Mouse (Mus musculus) left cerebral cortex, postnatal 10 days (tissue): ENCODE data around the gene Aldh3b2. TPM values are rescaled to one million over a fixed set of nuclear protein-coding genes. Genes with fewer than 3 reads are reported as not detected.

ENCODE experiments used
- DNase-seq, 2 experiments: peaks; one replicate each; pipeline ENCODE4 v3.0.0; 2021 to 2022; ENCODE audit warnings: low spot score in 2 of 2, mixed read lengths in 1 of 2; ENCODE audit errors: extremely low spot score in 1 of 2
- intact Hi-C: fragments of 180-260 bp; cut with DNase I; formaldehyde crosslinking; loops from one replicate; pipeline ENCODE4 v1.15.1; 2025
- total RNA-seq, 2 experiments: library from RNA; stranded (reverse); gene quantifications; 2 replicates each; pipeline ENCODE4 v1.2.3; 2021

Aldh3b2 gene
- total RNA-seq, 2 experiments from 2014 or later = 2.3 to 2.4 TPM

DNA sequence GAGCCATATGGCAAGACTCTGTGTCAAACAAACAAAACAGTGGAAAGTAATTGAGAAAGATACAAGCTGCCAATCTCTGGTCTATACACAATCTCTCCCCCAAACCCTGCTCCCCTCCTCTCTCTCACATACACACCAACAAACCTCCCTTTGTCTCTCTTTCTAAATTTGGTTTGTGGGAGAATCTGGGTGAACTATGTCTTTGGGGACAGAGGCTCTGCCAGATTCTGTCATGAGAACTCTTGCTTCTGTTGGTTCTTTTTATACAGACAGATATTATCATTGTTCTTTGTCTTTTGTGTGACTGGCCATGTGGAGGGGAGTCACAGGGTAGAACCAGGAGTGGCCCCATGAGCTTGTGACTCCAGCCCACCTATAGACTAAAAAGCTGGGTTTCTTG, 55.4 kb downstream of the Aldh3b2 start:
- intact Hi-C loops = no loop called here
- DNase-seq = no peak

Other genes starting within 250 kb of the Aldh3b2 start
- gene Kmt5b, start 204.9 kb upstream of the Aldh3b2 start, total RNA-seq = 10 to 100 TPM; 56.2 to 62.9 TPM
- 10 to 100 TPM; 77.3 to 93.0 TPM for gene Chka, start 120.6 kb upstream of the Aldh3b2 start, total RNA-seq
- gene Tcirg1, start 65.2 kb upstream of the Aldh3b2 start, total RNA-seq = 10 to 100 TPM; 14.2 to 22.4 TPM
- gene Ndufs8, start 59.6 kb upstream of the Aldh3b2 start, total RNA-seq = 100 to 1,000 TPM; 123 to 130 TPM
- gene Aldh3b1, start 42.5 kb upstream of the Aldh3b2 start, total RNA-seq = 1 to 10 TPM; 1.5 to 1.7 TPM
- 10 to 100 TPM; 15.0 to 16.3 TPM for gene Unc93b1, start 37.1 kb upstream of the Aldh3b2 start, total RNA-seq
- not detected for gene Aldh3b3, start 13.7 kb upstream of the Aldh3b2 start, total RNA-seq
- gene Acy3, start 14.2 kb downstream of the Aldh3b2 start, total RNA-seq = 1 to 10 TPM; 1.7 to 1.8 TPM
- gene Tbx10, start 20.4 kb downstream of the Aldh3b2 start, total RNA-seq = not detected
- gene Nudt8, start 28.3 kb downstream of the Aldh3b2 start, total RNA-seq = 10 to 100 TPM in 1 of 2 experiments, 1 to 10 TPM in 1; 9.7 to 11.2 TPM
- gene Gm49405, start 28.3 kb downstream of the Aldh3b2 start, total RNA-seq = 1 to 10 TPM in 1 of 2 experiments, under 1 TPM in 1; 0.81 to 1.4 TPM
- 1 to 10 TPM; 3.3 to 4.1 TPM for gene Doc2g, start 31.0 kb downstream of the Aldh3b2 start, total RNA-seq
- 100 to 1,000 TPM; 209 to 221 TPM for gene Ndufv1, start 40.5 kb downstream of the Aldh3b2 start, total RNA-seq
- 100 to 1,000 TPM; 226 to 232 TPM for gene Gstp1, start 65.7 kb downstream of the Aldh3b2 start, total RNA-seq
- 10 to 100 TPM; 21.7 to 24.2 TPM for gene Gstp2, start 73.7 kb downstream of the Aldh3b2 start, total RNA-seq
- not detected for gene Gstp3, start 87.2 kb downstream of the Aldh3b2 start, total RNA-seq
- not detected for gene Cabp2, start 109.2 kb downstream of the Aldh3b2 start, total RNA-seq
- 10 to 100 TPM; 20.4 to 21.6 TPM for gene Cdk2ap2, start 124.9 kb downstream of the Aldh3b2 start, total RNA-seq
- 100 to 1,000 TPM; 234 to 237 TPM for gene Pitpnm1, start 127.7 kb downstream of the Aldh3b2 start, total RNA-seq
- 10 to 100 TPM; 74.2 to 83.5 TPM for gene Aip, start 153.5 kb downstream of the Aldh3b2 start, total RNA-seq
- gene Gpr152, start 167.5 kb downstream of the Aldh3b2 start, total RNA-seq = not detected
- gene Cabp4, start 171.7 kb downstream of the Aldh3b2 start, total RNA-seq = under 1 TPM in 1 of 2 experiments, not detected in 1; 0.24 TPM
- gene Coro1b, start 176.3 kb downstream of the Aldh3b2 start, total RNA-seq = 10 to 100 TPM; 80.4 to 92.7 TPM
- 1 to 10 TPM in 1 of 2 experiments, under 1 TPM in 1; 0.65 to 2.0 TPM for gene Ptprcap, start 181.3 kb downstream of the Aldh3b2 start, total RNA-seq
- gene Rps6kb2, start 191.0 kb downstream of the Aldh3b2 start, total RNA-seq = 10 to 100 TPM; 34.1 to 35.0 TPM
- gene Carns1, start 203.2 kb downstream of the Aldh3b2 start, total RNA-seq = 1 to 10 TPM; 3.1 to 3.5 TPM
- 1 to 10 TPM; 2.0 to 3.5 TPM for gene Tbc1d10c, start 219.0 kb downstream of the Aldh3b2 start, total RNA-seq
- 100 to 1,000 TPM; 331 to 336 TPM for gene Ppp1ca, start 219.7 kb downstream of the Aldh3b2 start, total RNA-seq
- gene Rad9a, start 229.3 kb downstream of the Aldh3b2 start, total RNA-seq = 1 to 10 TPM; 8.9 to 9.3 TPM
- 1 to 10 TPM; 1.5 to 1.7 TPM for gene Clcf1, start 241.9 kb downstream of the Aldh3b2 start, total RNA-seq
- gene AC109138.7, start 242.0 kb downstream of the Aldh3b2 start, total RNA-seq = not detected